Mouse (Mus musculus) testis, adult 2 months (tissue): ENCODE measurements around the gene Fam83e.

Experiments used
- CTCF ChIP-seq: fragments of 200-500 bp; IDR thresholded peaks from 2 replicates; pipeline ENCODE4 v1.5.1; 2012; ENCODE audit warnings: low read depth, mild to moderate bottlenecking, inconsistent platforms, low read length, moderate library complexity; ENCODE audit not compliant: control insufficient read depth, insufficient read depth, insufficient replicate concordance
- POLR2A ChIP-seq: fragments of 200-500 bp; IDR thresholded peaks from 2 replicates; pipeline ENCODE4 v1.6.1; 2012; ENCODE audit warnings: low read depth, mild to moderate bottlenecking, inconsistent platforms, low read length, moderate library complexity; ENCODE audit not compliant: control insufficient read depth

- TF ChIP-seq CTCF, result no peak
- no peak for TF ChIP-seq POLR2A
Observed at GRCm38 (mm10) chr7:45678513-45678912, 42.5 kb upstream of the Fam83e start.
